Mouse (Mus musculus): ENCODE data around the gene Cenpe.
A peak's percentile ranks its signal among the peaks of the same experiment; 100 is the strongest.
"Not testable (repeated sequence)": the region's sequence is repeated elsewhere in the genome, so short reads cannot be mapped to it uniquely, and the experiment has no call there.

The Cenpe gene

DNA sequence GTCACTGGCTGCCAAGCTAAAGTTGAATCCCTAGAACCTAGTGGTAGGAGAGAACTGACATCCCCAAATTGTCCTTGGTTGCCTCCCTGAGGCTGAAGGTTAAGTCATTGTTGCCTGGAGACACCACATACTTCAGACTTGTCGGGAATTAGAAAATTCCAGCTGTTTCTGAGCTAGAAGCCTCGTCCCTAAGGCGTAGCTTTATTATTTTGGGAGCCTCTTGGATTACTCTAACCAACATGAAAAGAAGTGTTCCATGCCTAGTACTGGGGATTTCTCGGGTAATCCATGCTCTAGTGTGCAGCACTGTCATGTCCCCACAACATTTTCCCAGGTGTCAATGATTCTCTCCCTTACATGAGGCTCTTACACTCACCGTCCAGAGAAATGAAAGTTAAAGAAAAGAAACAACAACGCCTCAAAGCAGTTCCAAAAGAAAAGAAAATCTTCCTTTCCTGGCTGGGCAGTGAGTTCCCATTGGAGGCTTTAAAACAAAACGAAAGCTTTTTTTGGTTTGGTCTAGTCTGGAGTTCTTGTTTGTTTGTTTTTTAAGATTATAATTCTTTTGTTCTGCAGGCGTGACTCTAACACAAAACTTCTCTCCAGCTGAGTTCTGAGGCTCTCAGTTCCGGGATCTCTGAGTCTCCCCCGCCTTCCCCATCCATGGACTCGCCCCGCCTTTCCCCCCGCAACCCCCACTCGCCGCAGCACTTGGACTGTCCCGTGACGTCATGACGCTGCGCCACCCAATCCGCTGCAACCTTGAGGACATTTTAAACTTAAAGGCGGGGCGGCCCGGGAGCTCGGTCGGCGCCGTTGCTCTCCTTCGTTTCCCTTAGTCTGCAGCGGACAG is at the start of gene Cenpe:
Cenpe (plus strand) TSS at position 733 of the 853 bp plus-strand sequence.
- peak; percentile 67 for DNase-seq (ENCODE audit: low spot score)

DNA sequence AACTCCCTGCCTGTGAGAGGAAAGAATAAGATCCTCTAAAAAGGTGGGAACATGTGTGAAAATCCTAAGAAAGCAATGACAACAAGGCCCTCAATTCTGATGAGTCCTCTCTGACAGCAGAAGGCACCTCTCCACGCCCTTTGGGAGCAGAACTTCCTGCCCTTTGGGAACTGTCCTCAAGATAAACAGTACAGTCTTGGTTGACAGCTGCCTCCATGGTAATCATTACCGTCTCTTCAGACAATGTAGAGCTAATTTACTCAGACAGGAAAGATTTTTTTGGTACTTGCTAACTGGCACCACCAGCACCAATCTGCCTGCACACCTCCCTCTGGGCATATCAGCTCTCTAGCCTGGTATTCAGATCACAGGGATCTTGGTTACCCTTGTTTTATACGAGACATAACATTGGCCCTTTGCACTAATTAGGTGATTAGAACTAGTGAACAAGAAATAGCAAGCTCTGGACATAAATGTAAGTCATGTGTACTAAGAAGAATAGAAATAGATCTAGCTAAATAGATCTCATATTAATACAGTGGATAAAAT is 40.4 kb upstream of the Cenpe start:
- DNase-seq (ENCODE audit: low spot score), result no peak

DNA sequence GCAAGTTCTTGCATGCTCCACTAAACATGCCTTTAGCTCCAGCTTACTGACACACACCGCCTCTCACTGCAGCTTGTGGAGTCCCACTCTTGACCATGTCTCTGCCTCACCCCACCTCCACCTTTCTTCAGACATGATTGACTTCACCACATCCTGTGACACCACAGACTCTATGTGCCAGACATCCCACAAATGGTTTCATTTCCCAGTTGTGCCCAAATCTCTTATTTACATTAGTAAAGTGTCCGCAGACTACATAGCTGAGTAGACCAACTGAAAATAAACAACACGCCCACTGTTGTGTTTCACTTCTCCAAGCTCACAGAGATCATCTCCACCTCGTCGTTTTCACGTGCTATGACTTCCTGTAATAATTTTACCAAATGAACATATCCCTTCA is 20.5 kb upstream of the Cenpe start:
- DNase-seq (ENCODE audit: low spot score), result no peak

DNA sequence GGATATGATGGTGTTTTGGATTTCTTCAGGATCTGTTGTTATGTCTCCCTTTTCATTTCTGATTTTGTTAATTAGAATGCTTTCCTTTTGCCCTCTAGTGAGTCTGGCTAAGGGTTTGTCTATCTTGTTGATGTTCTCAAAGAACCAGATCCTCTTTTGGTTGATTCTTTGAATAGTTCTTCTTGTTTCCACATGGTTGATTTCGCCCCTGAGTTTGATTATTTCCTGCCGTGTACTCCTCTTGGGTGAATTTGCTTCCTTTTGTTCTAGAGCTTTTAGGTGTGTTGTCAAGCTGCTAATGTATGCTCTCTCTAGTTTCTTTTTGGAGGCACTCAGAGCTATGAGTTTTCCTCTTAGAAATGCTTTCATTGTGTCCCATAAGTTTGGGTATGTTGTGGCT is 14.3 kb upstream of the Cenpe start:
- not testable (repeated sequence) for DNase-seq (ENCODE audit: low spot score)

DNA sequence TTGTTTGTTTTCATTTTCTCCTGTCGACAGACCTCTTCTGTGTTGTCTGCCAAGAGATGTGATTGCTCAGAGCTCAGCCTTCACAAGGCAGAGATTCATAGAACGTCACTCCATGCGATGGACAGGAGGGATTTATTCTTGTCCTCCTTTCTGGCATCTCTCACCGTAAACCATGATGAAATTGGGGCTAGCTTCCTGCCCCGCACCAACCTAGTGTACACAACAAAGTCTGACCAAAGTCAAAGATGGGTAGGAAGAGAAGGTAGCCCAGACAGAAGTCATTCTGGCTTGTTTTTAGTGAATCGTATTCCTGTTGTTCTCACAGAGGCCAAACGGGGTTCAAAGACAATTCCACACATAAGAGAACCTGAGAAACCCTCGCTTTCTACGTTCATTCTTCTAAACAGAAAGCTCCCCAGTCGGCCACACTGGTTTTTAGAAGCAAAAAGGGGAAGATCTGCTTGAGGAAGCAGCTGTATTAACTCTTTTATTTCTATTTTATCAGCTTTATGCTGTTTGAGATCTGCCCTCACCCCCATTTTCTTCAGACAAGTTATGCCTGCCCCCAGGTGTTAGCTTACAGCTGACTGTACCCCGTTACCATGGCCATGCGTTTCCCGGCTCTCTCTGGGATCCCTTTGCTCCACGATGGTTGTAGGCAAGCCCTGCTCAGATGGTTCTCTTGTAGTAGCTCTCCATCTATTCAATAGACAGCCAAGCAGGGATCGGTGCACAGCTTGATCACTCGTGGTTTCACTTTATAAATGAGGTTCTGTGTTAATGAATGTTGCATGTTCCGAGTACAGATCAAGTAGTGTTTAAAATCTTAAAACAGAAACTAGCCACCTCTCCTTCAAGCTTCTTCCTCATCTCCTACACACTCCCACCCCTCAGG is 11.7 kb upstream of the Cenpe start:
- no peak for DNase-seq (ENCODE audit: low spot score)

DNA sequence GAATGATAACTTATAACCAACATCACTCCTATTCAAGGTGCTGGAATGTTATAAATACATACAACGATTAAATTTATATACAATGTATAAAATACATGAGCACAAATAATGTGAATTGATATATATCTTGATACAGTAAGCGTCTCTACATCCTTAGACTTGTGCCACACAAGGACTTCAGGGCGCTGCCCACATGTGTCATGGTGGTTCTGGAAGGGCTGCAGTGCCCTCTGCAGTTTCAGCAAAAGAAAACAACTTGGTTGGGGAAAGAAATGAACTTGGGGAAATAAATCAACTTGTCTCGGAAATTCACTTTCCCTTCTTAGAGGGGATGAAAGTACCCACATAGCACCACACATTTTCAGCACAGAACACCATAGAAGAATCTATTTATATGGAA is 5.7 kb upstream of the Cenpe start:
- DNase-seq (ENCODE audit: low spot score), result no peak

DNA sequence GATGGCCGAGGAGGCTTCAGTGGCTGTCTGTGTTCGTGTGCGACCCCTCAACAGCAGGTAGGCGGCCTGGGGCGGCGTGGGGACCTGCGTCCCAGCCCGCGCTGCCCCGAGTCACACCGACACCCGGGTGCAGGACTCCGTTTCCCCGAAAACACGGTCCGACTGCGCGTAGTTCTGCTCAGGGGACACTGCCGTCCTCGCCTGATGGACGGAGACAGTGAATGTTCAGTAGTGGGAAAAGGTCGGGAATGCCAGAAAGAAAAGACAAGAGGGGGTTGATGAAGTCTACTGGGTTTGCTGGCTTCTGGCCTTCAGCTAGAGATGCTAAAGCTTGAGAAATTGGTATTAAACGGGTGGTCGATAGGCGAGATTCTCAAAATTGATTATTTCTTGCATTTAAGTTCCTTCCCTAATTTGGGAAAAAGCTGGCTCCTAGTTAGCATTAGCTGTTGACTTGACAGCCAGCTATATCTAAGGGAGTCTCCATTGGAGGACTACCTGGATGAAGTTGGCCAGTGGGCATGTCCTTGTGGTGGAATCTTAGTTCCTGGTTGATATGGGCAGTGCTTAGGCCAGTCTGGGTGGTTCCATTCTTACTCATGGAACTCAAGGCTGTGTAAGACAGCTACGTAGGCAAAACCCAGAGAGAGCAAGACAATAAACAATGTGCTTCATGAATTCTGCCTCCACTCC is 467 bp downstream of the Cenpe start:
- DNase-seq (ENCODE audit: low spot score), result no peak

DNA sequence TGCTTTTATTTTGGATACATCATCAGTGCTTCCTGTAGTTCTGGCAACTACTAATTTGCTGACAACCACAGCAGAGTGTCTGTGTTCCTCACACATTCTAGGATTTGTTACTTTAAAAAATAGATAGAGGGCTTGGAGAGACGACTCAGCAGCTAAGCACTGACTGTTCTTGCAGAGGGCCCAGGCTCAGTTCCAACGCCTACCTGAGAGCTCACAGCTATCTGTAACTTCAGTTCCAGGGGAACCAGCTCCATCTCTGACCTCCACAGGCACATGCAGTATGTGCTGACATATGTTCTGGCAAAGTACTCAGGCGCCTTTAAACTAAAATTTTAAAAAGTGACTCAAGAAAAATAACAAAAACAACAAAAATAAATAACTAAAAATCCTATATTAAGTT is 19.7 kb downstream of the Cenpe start:
- DNase-seq (ENCODE audit: low spot score), result no peak

DNA sequence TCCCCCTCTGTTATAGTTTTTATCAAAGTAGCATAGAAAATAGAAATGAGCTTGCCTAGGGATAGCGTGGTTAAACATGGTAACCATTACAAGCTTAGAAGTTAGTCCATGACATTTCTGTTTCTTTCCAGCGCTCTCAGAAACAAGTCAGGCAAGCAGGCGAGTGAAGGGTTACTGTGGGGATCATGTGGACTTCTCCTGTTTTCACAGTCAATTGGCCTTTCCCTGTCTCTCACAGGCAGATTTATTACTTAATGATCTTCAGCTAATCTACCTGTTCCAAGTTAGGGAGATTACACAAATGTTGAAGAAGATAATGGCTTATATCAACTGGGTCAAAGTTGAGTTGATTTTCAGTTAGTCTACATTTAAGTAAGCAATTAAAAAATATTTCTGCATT is 20.1 kb downstream of the Cenpe start:
- no peak for DNase-seq (ENCODE audit: low spot score)

DNA sequence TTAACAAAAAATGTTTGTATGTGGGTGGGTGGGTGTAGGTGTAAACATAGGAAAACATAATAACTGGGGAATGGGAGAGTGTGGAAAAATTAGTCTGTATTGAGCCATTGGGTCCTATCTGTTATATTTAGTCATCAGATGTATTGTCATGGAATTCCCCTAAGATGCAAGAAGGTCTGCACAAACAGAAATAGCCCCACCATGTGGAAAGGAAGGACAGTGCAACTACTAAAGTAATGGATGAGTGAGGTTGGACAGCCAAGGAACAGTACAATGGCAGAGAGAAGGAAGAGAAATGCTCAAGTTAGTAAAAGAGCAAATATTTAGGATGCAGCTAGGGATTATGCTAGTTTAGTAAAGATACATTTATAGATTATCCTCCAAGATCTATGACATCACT is 33.4 kb downstream of the Cenpe start:
- DNase-seq (ENCODE audit: low spot score), result no peak

DNA sequence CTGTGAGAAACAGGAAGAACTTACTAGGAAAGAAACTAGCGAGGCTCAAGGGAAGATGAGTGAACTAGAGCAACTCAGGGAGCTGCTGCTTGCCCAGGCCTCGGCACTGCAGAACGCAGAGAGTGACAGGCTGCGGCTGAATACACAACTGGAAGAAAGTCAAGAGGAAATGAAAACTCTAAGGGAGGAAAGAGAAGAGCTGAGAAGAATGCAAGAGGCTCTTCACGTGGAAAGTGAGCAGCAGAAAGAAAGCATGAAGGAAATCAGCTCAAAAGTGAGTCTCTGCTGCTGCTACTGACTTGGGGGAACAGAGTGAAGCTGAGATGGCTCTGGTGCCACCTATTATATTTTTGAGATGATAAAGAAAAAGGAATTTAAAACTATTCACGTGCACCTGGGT is 34.5 kb downstream of the Cenpe start:
- DNase-seq (ENCODE audit: low spot score), result no peak

DNA sequence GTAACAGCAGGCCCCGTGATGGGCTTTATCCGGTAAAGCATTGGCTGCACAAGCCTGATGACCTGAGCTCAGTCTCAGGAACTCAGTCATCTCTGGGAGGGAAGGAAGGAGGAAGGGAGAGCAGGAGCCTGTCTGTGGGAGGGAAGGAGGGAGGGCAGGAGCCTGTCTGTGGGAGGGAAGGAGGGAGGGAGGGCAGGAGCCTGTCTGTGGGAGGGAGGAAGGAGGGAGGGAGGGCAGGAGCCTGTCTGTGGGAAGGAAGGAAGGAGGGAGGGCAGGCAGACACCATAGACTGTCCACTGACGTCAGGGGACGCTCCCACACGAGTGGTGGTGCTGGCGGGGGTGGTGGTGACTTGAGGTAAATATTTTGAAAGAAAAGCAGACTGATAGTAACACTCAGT is 36.8 kb downstream of the Cenpe start:
- no peak for DNase-seq (ENCODE audit: low spot score)

DNA sequence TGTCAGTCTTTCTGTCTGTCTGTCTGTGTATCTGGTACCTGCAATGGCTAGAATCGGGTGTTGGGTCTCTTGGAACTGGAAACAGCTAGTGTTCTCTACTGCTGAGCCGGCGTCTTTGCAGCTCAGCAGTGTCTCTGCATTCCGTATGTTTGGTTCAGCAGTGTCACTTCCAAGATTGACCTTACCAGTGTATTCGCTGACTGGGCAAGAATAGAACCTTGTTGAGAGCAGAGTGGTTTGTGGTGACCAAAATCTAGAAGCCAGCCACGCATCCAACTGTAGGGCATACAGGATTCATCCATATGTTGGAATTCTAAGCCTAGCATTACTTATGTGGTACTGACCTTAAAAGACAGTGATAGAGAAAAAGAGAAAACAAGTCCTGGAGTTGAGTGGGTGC is 39.5 kb downstream of the Cenpe start:
- no peak for DNase-seq (ENCODE audit: low spot score)

DNA sequence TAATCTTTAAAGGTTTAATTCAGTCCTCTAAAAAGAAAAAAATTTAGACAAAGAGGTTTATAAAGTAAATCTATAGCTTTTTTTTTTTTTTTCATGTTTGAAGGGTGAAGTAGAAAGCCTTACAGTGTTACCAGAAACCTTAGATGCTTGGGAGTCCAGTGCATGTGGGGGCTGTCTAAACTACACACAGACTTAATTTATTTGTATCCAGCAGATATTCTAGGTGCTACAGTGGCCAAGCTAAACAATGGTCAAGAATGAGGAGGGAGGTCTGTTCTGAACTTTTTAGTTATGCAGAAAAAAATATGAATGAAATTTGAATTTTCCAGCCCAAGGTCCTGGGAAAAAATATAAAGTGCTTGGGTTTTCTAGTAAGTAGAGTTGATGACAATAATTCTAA is 42.4 kb downstream of the Cenpe start:
- no peak for DNase-seq (ENCODE audit: low spot score)

DNA sequence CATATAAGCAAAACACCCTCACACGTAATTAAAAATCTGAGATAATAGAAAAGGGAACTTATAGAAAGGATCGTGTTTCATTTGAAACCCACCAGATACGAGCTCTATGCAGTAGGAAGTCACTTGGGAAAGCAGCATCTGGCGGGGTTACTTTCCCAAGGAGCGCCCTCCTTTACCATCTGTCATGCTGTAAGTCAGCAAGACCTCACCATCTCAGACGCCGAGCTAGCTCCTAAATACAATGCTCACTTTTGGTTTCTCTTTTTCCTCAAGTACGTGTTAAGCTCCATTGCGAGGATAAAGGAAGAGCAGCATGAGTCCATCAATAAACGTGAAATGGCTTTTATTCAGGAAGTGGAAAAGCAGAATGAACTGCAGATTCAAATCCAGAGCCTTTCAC is 46.6 kb downstream of the Cenpe start:
- no peak for DNase-seq (ENCODE audit: low spot score)

DNA sequence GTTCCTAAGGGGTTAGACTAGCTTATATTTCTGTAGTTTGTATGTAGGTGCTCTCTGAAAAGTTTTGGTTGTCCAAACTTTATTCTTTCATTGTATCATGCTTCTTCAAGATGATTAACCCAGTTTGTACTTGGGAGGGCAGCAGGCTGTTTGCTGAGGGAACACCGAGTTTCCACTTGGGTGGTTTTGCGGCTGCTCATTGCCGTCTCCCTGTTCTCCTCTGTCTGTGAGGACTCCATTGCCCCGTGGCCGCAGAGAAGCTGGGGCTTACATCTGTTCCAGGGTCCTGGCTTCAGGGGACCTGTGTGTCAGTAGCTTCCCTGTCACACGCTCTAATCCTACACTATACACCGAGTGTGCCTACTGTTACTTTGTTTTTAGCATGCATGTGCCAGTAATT is 47.9 kb downstream of the Cenpe start:
- no peak for DNase-seq (ENCODE audit: low spot score)

DNA sequence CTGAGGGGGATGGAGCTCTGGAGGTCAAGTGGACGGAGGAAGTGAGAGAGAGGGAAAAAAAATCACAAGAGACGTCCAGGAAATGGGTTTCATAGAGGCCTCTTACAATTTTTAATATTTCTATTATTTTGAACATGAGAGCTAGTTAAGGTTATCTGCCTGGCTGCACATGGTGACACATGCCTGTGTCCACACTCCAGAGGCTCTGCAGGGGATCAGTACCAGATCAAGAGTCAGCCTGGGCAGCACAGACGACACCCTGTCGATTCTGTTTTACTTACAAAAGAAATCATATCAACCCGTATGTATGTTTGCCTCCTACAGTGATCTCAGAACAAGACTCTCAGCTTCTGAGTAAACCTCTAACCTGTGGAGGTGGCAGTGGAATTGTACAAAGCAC is 56.3 kb downstream of the Cenpe start:
- no peak for DNase-seq (ENCODE audit: low spot score)

DNA sequence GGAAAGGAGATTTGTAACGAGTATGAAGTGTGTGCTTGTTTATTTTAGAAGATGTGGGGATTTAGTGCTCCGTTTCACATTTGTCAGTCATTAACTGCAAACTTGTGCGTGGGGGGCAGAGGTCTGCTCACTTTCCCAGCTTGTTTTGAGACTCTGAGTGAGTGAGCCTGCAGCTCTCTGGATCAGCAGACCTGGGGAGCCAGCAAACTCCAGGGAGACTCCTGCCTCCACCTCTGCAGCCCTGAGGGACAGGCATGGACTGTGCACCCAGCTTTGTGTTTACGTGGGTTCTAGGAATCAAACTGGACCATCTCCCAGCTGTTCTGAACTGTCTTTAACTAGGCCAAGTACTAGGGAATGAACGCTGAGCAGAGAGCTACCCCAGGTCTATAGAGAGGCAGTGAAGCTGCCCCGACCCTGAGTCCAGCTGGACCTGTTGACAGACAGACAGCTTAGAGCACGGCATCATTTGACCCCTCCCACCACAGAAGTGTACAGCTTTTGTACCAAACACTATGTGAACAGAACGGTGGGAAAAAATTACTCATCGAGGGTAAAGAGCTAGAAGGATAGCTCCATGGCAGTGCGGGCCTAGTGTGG is 57.2 kb downstream of the Cenpe start:
- DNase-seq (ENCODE audit: low spot score), result no peak

DNA sequence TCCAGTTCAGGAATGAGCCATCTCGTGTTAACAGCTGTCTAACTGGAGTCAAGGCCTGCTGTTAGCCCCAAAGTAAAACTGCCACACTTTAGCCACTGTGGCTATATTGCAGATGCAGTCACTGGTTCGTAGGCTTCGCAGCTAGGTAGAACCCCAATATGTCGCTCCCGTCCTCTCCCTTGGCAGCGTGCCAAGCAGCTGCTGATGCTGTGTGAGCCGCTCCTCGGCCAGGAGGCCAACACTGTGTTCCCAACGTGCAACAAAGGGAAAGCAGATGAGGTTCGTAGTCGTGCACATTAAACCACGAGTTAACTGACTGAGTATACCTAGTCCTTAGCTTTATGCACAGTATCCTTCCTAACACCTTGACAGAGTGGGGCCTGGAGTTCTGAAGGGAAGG is 60.3 kb downstream of the Cenpe start:
- no peak for DNase-seq (ENCODE audit: low spot score)

DNA sequence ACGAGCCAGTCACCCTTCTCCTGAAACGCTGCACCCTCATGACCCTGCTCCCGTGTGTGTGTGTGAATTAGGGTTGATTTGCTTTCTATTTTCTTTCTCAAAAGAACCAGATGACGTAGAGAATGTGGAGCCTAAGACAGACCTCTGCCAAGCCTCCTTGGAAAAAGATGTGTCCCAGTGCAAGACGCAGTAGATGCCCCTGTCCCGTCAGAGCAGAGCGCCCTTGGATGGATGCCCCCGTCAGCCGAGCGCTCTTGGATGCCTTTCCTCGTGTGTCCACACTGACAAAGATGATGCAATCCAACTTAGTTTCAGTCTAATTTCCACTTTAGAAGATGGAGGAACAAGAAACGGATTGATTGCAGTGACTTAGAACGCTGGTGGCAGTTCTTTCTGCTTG is 60.7 kb downstream of the Cenpe start:
- DNase-seq (ENCODE audit: low spot score), result no peak

DNA sequence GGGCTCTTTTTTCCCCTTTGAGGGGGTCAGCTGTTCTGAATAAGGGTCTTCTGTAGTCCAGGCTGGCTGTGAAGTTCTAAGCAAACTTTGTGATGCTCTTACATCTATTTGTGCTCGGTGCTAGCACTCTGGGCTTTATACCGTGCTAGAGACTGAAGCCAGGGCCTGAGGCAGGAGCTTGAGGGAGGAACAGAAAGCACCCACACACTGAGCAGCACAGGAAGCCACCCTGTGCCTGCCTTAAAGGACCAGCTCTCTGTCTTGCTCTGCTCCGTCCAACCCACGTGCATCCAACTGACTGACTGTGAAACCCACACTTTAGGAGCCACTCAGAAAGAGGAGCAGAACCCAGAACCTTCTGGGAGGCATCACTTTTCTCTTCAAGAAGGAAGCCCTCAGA is 67.8 kb downstream of the Cenpe start:
- DNase-seq (ENCODE audit: low spot score), result no peak
